Mouse (Mus musculus) left cerebral cortex, adult 8-10 months (tissue): Measurements from ENCODE around the gene 2210016L21Rik. TPM values are rescaled to one million over a fixed set of nuclear protein-coding genes. Genes with fewer than 3 reads are reported as not detected.

Experiments used
- DNase-seq, 2 experiments: peaks; one replicate each; pipeline ENCODE4 v3.0.0; 2022; ENCODE audit warnings: low spot score in 2 of 2
- total RNA-seq, 4 experiments: library from RNA; stranded (reverse); gene quantifications; 2 replicates each; pipeline ENCODE4 v1.2.4; 2022

2210016L21Rik gene
- total RNA-seq, 4 experiments from 2014 or later, result 192 to 228 (median 217) TPM

- no peak for DNase-seq
Observed at GRCm38 (mm10) chr5:114942766-114943130, 790 bp downstream of the 2210016L21Rik start.

DNA sequence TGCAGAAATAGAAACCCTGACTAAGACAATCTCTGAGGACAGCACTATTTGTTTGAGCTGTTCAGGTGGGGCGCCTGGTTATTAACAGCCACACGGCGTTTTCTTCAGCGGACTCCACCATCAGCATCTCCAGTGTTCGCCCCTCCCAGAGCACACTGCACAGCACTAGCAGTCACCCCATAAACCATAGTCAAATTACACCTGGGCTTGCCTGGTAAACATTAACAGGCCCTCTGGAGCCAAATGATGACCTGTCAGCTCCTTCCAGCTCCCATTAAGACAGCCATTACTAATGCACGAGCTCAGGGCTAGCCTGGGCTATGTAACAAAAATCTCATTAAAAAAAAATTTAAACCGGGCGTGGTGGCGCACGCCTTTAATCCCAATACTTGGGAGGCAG, 3.1 kb downstream of the 2210016L21Rik start:
- no peak for DNase-seq

- no peak for DNase-seq
Observed at GRCm38 (mm10) chr5:114948891-114949290, 6.9 kb downstream of the 2210016L21Rik start.

GRCm38 (mm10) chr5:114949316-114949715, 7.4 kb downstream of the 2210016L21Rik start:
- no peak for DNase-seq

DNA sequence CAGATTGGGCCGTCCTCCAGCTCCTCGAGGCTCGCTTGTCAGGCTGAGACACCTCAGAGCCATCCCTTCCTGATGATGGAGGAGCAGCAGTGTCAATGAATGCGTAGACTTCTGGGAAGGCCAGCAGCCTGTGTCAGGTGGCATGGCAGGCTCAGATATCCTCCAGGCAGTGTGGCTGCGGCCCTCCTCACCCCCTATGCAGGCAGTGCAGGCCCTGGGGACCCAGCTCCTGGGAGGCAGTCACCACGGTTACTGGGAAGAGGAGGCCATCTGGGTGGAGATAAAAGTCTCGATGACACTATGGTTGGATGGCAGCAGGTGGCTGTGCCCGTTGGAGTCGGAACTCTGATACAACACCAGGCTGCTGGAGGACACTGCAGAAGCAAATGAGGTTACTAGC, 7.9 kb downstream of the 2210016L21Rik start:
- no peak for DNase-seq

GRCm38 (mm10) chr5:114950669-114951068, 8.7 kb downstream of the 2210016L21Rik start:
- no peak for DNase-seq

DNA sequence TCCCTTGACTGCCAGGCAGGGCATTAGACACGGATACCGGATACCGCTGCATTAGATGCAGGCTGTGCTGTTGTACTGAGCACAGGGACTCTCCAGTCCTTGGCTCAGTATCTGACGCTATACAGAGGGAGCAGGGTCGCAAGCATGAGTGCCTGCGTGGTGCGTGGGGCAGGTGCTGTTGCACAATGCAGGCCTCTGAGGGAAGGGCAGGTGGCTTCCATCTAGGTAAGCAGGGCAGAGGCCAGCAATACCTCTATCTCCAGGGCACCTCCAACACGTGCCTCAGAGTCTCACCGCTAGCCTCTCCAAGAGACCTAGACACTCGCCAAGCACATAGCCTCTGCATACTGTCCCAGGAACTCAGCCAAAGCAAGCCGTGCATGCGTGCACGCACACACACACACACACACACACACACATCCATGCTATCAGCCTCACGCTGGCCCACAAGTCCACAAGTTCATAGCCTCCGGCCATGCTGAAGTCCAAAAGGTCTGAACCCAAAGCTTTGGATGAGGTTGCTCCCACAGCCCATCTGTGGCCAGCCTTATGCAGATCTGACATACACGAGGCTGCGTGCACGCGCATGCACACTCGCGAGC, 9.4 kb downstream of the 2210016L21Rik start:
- no peak for DNase-seq

GRCm38 (mm10) chr5:114953326-114953725, 11.4 kb downstream of the 2210016L21Rik start:
- no peak for DNase-seq

- no peak for DNase-seq
Observed at GRCm38 (mm10) chr5:114958069-114958468, 16.1 kb downstream of the 2210016L21Rik start.

- DNase-seq, result no peak
Observed at GRCm38 (mm10) chr5:114961590-114962360, 19.8 kb downstream of the 2210016L21Rik start.

- no peak for DNase-seq
Observed at GRCm38 (mm10) chr5:114964315-114964966, 22.5 kb downstream of the 2210016L21Rik start.

DNA sequence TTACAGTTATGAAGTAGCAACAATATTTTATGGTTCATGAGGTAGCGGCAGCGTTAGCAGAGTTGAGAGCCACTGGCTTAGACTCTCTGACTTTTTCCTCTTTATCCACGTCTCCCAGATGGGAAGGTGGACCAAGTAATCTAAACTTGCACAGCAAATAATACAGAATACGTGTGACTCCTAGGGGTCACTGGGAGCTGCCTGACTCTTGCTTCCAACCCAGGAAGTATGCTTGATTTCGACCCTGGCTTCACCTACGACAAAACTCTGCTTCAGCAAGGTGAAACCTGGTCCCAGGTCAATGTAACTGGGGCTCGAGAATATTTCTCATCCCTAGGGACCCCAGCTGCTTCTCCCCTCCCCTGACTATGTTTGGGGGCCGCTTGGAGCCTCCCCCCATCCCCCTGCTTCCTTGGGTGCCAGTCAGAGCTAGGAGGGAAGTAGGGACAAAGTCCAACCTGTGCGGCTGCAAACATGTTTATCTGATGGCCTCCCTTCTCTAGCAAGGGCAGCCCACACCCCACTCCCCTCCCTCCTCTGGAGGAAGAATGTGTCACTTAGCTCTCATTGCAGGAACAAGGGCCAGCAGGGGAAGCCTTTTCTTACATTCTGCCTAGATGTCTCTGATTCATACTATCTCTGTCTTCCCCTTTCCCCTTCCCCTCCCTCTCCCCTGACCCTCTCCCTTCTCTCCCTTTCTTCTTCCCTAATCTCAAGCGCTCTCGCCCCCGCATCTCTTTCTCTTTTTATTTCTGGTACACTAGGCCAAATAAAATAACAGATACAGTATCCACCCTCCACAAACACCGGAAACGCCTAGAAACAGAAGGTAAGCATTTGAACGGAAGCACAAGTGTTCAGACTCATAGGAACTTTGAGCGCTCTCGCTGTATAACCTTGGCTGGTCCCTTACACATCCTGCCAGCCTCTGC, 23.3 kb downstream of the 2210016L21Rik start:
- DNase-seq, result no peak

DNA sequence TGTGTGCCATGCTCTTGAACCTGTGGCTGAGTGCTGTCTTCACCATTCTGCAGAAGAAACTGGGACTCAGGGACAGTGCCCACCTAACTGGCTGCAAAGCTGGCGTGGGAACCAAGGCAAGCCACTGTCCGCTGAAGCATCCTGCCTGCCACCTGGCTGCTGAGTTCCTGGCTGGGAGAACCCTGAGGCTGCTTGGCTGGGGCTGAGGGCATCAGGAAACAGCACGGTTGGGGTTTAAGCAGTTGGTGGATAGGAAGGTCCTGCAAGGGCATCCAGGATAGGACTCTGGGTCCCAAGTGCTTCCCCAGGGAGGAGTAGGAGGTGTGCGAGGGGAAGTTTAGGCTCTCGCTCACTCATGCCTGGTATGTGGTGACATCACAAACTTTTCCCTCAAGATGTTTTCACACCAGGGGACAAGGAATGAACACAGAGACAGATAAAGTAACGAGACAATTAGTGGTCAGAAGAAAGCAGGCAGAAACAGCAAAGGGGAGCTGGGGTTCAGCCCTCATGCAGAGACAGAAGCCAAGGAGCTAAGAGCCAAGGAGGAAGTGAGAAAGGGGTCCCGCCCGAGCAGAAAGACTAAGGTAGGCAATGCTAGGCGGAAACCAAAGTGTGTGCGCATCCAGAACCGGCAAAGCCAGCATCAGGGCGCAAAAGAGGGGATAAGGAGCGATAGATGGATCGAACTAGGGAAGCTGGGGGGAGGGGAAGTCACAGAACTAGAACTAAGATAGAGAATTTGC, 25.7 kb downstream of the 2210016L21Rik start:
- no peak for DNase-seq

DNA sequence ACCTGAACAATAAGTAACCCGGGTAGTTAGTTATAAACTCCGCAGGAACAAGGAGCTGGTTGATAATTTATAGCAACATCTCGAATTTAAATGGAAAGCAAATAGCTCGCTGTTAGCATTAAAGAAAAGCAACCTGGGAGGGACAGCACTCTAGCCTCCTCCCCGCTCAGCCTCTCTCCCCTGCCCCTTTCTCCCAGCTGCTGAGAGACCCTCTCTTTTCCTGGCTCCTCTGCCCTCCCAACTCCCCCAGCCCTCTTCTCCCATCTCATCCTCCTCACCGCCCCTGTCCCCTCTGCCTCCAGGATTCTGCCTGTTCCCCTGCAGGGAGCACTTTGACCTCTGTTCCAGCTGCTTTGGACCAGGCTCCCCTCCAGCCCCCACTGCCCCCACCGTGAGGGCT, 26.7 kb downstream of the 2210016L21Rik start:
- no peak for DNase-seq

GRCm38 (mm10) chr5:114969064-114969463, 27.1 kb downstream of the 2210016L21Rik start:
- no peak for DNase-seq

DNA sequence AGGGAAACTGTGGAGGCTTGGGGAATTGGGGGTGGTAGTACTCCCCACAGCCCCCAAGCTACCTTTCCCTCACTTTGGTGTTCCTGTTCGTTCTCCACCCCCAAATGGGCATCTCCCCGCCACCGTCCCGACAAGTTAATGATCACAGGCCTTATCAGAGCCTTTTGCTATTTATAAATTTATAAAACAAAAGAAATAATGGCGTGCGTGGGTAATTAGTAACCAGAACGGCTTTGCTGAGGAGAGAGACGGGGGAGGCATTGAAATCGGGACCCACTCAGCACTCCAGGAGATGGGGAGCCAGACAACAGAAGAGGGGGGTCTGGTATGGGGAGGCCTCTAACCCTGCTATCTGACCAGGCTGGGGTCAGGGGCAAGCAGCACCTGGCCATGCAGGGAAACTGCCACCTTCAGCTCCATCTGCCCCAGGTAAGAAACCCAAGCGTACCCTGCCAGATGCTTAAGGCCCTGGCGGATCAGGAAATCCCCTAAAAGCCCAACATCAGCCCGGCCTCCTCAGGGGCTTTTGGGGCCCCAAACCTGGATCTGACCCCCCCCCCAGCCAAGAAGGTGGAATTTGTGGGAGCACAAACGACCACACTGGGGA, 27.8 kb downstream of the 2210016L21Rik start:
- no peak for DNase-seq

- no peak for DNase-seq
Observed at GRCm38 (mm10) chr5:114970824-114971227, 28.9 kb downstream of the 2210016L21Rik start, which contains the start of gene Hnf1a. Hnf1a (minus strand) TSS chr5:114971094.

GRCm38 (mm10) chr5:114972201-114972600, 30.2 kb downstream of the 2210016L21Rik start:
- DNase-seq, result no peak

- DNase-seq, result no peak
Observed at GRCm38 (mm10) chr5:114973131-114973530, 31.2 kb downstream of the 2210016L21Rik start.

DNA sequence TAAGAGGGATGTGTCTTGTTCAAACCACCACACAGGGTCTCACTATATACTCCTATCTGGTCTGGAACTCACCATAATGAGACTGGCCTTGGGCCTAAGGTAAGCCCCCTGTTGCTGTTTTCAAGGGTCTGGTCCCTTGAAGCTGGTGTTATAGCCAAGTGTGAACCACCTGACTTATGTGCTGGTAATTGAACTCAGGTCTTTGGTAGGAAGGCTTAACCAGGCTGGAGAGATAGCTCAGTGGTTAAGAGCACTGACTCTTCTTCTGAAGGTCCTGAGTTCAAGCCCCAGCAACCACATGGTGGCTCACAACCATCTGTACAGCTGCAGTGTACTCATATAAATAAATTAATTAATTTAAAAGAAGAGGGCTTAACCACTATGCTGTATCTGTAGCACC, 35.0 kb downstream of the 2210016L21Rik start:
- no peak for DNase-seq
